Mouse (Mus musculus) thymus, adult 2 months (tissue): ENCODE data around the gene Grrp1. TPM values are rescaled to one million over a fixed set of nuclear protein-coding genes. Genes with fewer than 3 reads are reported as not detected.

Experiments
- DNase-seq: peaks from one replicate; pipeline ENCODE4 v3.0.0; 2021
- H3K27ac ChIP-seq: fragments of 200-500 bp; 2 replicates; pipeline ENCODE4 v1.5.1; 2012; ENCODE audit warnings: low read length, control low read depth; ENCODE audit not compliant: control insufficient read depth, insufficient read depth
- H3K27me3 ChIP-seq: fragments of 200-500 bp; 2 replicates; pipeline ENCODE4 v1.6.1; 2012; ENCODE audit warnings: mild to moderate bottlenecking, low read length, moderate library complexity, mixed read lengths; ENCODE audit not compliant: control insufficient read depth, insufficient read depth
- H3K36me3 ChIP-seq: fragments of 200-500 bp; 2 replicates; pipeline ENCODE4 v1.6.1; 2012; ENCODE audit warnings: mild to moderate bottlenecking, low read length, moderate library complexity; ENCODE audit not compliant: control insufficient read depth, insufficient read depth
- H3K4me1 ChIP-seq: fragments of 200-500 bp; replicated peaks from 2 replicates; pipeline ENCODE4 v1.6.1; 2012; ENCODE audit warnings: low read length; ENCODE audit not compliant: control insufficient read depth, insufficient read depth
- H3K4me3 ChIP-seq: fragments of 200-500 bp; 2 replicates; pipeline ENCODE4 v1.5.1; 2012; ENCODE audit warnings: mild to moderate bottlenecking, low read length, control low read depth, moderate library complexity; ENCODE audit not compliant: control insufficient read depth, insufficient read depth
- CTCF ChIP-seq: fragments of 200-500 bp; IDR thresholded peaks from 2 replicates; pipeline ENCODE4 v1.5.1; 2012; ENCODE audit warnings: mild to moderate bottlenecking, control low read depth, low read length, moderate library complexity, borderline replicate concordance; ENCODE audit not compliant: control insufficient read depth, poor library complexity, insufficient read depth; ENCODE audit errors: extremely low read depth
- POLR2A ChIP-seq: fragments of 200-500 bp; IDR thresholded peaks from 2 replicates; pipeline ENCODE4 v1.6.1; 2012; ENCODE audit warnings: mild to moderate bottlenecking, low read length, control low read depth, moderate library complexity; ENCODE audit not compliant: control insufficient read depth, poor library complexity, insufficient read depth; ENCODE audit errors: extremely low read depth
- WGBS: fragments of 180-500 bp; shearing (Covaris S2); methylation state at CpG from one replicate; pipeline ENCODE4 v1.1.7; 2018; 5-methylcytosine and 5-hydroxymethylcytosine counted together
- polyA plus RNA-seq: library from polyadenylated mRNA; depleted of rRNA; stranded (reverse); fragments of >200 nt; gene quantifications from 2 replicates; pipeline ENCODE4 v1.2.3, GENCODE M21; 2012

Gene Grrp1
- polyA plus RNA-seq, 1 experiment, result 6.6 TPM

DNA sequence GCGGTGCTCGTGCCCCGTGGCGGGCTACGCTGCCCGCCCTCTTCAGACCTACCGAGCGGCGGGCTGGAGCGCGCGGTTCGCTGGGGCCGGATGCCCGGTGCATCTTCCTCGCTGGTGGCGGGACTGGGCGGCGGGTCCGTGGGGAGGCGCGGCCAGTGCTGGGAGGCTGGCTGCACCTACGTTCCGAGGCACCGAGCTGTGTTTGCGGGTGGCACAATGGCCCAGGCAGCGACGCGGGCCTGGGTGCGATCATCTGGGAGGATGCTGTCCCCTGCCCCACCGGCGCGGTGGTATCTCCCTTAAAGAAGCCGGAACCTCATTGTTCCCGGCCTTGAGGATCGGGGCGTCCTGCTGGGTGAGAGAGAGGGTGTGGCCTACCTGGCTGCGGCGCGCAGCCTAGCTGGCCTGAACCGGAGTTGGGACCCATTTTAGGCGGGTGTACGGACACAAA, 33.7 kb upstream of the Grrp1 start, which contains the start of gene Pdik1l:
TSS of gene Pdik1l (minus strand) at position 321 of the 451 bp plus-strand sequence.
- H3K4me1 ChIP-seq, result peaks cover 7% of the 10 kb centered on the region
- under 1% methylated on average over 43 of the region's 43 CpGs for WGBS
- no peak; the same call in 1 of the 2 replicates for TF ChIP-seq POLR2A
- TF ChIP-seq CTCF, result 0 out of 2 replicates have a peak, but pooled peaks have one; percentile 41
- no peaks in the 10 kb centered on the region for H3K27me3 ChIP-seq
- peaks cover 6% of the 10 kb centered on the region; the same call in 1 of the 2 replicates for H3K36me3 ChIP-seq
- peak; percentile 84 for DNase-seq
- peak within 1 kb of the TSS; percentile 67 for H3K27ac ChIP-seq
- peak within 1 kb of the TSS; percentile 75 for H3K4me3 ChIP-seq

DNA sequence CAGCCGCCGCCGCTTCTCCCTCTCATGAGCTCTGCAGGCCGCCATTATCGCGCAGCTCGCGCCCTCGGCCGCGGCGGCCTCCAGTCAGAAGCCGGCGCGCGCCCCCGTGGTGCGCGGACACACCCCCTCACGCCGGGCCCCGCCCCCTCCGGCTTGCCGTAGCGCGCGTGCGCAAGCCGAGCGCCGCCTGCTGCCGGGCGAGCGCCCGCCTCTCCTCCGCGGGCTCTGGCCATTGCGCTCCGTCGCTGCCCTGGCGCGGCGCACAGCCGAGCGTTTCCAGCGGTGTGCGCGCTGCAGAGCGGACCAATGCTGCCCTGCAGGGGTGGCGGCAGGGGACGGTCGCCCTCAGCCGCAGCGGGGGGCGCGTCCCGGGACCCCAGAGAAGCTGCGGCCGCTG, 33.3 kb upstream of the Grrp1 start:
- peak overlapping the region; percentile 67 for H3K27ac ChIP-seq
- H3K27me3 ChIP-seq, result no peaks in the 10 kb centered on the region
- peak overlapping the region; percentile 75 for H3K4me3 ChIP-seq
- TF ChIP-seq CTCF (peak; percentile 71; the same call in 1 of the 2 replicates), POLR2A (peak; percentile 99)
- peaks cover 8% of the 10 kb centered on the region; the same call in 1 of the 2 replicates for H3K36me3 ChIP-seq
- H3K4me1 ChIP-seq, result peaks cover 7% of the 10 kb centered on the region
- DNase-seq, result peak; percentile 97
- under 1% methylated on average over 59 of the region's 59 CpGs for WGBS

- TF ChIP-seq POLR2A (no peak), CTCF (no peak)
- DNase-seq, result no peak
Observed at GRCm38 (mm10) chr4:134286226-134287167, 32.6 kb upstream of the Grrp1 start.

DNA sequence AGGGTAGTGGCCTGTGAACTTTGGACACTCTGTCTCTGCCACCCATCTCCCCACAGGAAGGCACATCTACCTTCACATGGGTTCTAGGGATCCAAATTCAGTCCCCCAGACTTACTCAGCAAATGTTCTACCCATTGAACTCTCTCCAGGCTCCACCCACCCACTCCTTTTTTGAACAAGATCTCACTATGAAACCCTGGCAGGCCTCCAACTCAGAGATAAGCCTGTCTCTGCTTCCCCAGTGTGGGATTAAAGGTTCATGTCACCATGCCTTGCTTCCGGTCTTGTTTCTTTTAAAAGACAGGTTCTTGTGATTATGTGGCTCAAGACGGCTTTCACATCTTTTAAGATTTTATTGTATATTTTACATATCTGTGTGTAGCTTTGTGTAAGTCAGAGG, 31.0 kb upstream of the Grrp1 start:
- WGBS, result 97% methylated on average over 2 of the region's 2 CpGs
- H3K4me3 ChIP-seq, result no peak overlapping the region
- TF ChIP-seq POLR2A (no peak), CTCF (no peak)
- H3K27ac ChIP-seq, result no peak overlapping the region
- H3K4me1 ChIP-seq, result peaks cover 7% of the 10 kb centered on the region
- peaks cover 28% of the 10 kb centered on the region; the same call in 1 of the 2 replicates for H3K36me3 ChIP-seq
- DNase-seq, result no peak
- H3K27me3 ChIP-seq, result no peaks in the 10 kb centered on the region

More at GRCm38 (mm10) chr4:134286226-134287167, 32.6 kb upstream of the Grrp1 start:
- Histone ChIP-seq H3K4me1 (peaks cover 7% of the 10 kb centered on the region), H3K36me3 (peaks cover 13% of the 10 kb centered on the region; the same call in 1 of the 2 replicates), H3K27me3 (no peaks in the 10 kb centered on the region), H3K27ac (no peak overlapping the region), H3K4me3 (peak overlapping the region; percentile 75)
- WGBS, result 1% methylated on average over 58 of the region's 59 CpGs

- TF ChIP-seq CTCF, result no peak
- TF ChIP-seq POLR2A, result 0 out of 2 replicates have a peak, but pooled peaks have one; percentile 37
- 1% methylated on average over 14 of the region's 14 CpGs for whole genome bisulfite sequencing
- H3K36me3 ChIP-seq, result peaks cover 18% of the 10 kb centered on the region
- H3K4me3 ChIP-seq, result peak overlapping the region; percentile 14; the same call in 1 of the 2 replicates
- H3K27ac ChIP-seq, result peak overlapping the region; percentile 99
- H3K4me1 ChIP-seq, result peaks cover 10% of the 10 kb centered on the region
- H3K27me3 ChIP-seq, result no peaks in the 10 kb centered on the region
- peak; percentile 72 for DNase-seq
Observed at GRCm38 (mm10) chr4:134273417-134274345, 19.8 kb upstream of the Grrp1 start.
